Mouse (Mus musculus): ENCODE measurements at regions not wholly inside any gene's neighbourhood (a gene's known extent, or its start where the extent isn't known, plus 50 kb on each side); places are given as distances from the start of the nearest gene placed in this dataset.

DNA sequence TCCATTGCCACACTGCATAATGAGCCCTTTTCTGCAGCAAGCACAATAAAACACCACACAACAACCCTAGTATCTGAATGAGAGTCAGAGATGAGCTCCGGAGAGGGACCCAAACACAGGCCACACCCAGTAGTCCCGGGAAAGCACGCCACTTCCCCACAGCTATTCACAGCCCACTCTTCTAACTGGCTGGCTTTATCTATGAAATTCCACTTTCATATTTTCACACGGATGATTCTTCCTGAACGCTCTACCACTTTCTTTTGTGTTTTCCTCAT lies 68.4 kb downstream of the Hlx start:
- no peak for TF ChIP-seq CTCF (IDR thresholded peaks at IDR 0.05; ENCODE audit: low read depth)
- TF ChIP-seq EP300 (IDR thresholded peaks at IDR 0.05; ENCODE audit: low read depth): no peak

Data from liver, embryonic 14.5 days (tissue).